Mouse (Mus musculus) adrenal gland, adult 8-10 months (tissue): ENCODE results near the gene Pde1b. TPM values are rescaled to one million over a fixed set of nuclear protein-coding genes. Genes with fewer than 3 reads are reported as not detected.
A peak's percentile ranks its signal among the peaks of the same experiment; 100 is the strongest.

Source experiments
- DNase-seq: peaks from one replicate; pipeline ENCODE4 v3.0.0; 2022
- total RNA-seq, 4 experiments: library from RNA; stranded (reverse); gene quantifications; 2 replicates each; pipeline ENCODE4 v1.2.4; 2022

Gene Pde1b
- 10 to 100 TPM in 2 of 4 experiments, 1 to 10 TPM in 2; 6.0 to 15.8 (median 10.5) TPM for total RNA-seq

DNA sequence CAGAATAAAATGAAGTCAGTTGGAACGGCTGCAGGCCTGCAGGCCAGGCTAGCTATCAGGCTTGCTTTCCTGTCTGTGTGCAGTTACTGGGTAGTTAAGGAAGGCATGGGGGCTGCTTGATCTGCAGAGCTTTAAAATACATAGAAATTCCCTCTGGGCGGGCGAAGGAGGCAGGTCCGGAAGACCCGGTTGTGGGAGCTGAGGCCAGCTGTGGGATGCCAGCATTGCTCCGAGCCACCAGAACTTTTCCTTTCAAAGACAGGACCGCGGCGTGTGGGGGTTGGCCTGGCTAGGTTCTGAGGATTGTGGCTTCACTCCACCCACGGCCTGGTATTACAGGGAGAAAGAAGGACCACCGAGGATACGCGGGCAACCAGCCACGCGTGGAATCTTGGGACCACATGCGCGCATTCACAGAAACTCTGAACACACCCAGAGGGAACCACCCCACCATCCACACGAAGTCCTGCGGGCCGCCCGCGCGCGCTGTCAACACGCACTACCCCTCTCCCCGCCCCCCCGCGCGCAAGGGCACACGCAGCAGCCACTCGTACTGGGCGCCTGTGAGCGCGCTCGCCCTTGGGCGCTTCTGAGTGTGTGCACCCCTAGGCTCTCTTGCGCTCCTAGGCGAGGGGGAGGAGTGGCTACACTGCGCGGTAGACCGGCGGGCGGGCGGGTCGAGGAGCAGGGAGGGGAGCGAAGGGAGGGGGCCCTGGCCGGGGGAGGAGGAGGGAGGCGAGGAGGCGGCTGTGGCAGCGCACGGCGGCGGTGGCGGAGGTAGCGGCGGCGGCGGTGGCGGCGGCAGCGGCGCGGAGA, at the start of gene Pde1b:
Gene Pde1b (plus strand): TSS at position 600 of the 816 bp plus-strand sequence.
- DNase-seq = peak; percentile 63

DNA sequence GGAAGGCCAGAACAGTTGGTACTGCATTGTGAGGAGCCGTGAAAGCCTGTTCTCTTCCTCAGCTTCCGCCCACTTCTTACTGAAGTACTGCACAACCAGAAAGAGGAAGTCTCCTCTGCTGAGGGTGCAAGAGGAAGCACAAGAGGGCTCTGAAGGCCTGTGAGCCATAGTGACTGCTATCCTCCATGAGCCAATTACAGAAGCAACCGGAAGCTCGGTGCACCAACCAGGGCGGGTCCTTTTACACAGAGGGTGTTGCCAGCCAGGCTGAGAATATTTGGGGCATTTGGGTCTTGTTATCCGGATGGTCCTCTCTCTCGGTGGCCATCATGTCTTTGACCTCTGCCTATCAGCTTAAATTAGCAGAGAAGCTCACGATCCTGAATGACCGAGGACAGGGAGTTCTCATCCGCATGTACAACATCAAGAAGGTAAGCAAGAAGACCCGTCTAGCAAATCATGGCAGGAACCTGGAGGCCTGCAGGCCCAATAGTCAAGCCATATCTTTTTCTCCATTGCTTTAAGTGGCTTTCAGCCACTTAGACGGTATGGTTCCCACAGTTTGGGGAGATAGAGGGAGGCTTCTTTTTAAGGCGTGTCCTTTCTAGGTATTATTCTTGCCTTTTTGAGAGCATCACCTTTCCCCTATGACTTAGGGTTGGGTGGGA, 49.1 kb upstream of the Pde1b start, which contains the start of gene Nckap1l:
Gene Nckap1l (plus strand): TSS at position 244 of the 668 bp plus-strand sequence.
- DNase-seq = peak; percentile 12

DNA sequence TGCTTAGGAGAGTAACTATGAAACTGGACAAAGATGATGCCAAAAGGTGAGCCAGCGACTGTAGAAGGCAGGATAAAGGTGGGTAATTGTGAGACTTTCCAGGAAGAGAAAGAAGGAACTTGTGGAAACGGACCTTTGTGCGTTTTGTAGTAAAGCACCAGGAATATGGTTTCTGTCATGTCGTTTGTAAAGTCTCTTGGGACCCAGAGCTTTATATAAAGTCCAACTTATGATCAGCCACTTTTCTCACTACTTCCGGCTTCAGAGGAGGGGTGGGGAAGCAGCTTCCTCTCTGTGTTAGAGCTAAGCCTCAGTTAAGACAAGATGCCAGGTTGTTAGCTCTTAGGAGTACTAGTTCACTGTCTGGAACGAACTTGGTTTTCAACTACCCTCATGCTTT, 48.4 kb upstream of the Pde1b start:
- no peak for DNase-seq

DNA sequence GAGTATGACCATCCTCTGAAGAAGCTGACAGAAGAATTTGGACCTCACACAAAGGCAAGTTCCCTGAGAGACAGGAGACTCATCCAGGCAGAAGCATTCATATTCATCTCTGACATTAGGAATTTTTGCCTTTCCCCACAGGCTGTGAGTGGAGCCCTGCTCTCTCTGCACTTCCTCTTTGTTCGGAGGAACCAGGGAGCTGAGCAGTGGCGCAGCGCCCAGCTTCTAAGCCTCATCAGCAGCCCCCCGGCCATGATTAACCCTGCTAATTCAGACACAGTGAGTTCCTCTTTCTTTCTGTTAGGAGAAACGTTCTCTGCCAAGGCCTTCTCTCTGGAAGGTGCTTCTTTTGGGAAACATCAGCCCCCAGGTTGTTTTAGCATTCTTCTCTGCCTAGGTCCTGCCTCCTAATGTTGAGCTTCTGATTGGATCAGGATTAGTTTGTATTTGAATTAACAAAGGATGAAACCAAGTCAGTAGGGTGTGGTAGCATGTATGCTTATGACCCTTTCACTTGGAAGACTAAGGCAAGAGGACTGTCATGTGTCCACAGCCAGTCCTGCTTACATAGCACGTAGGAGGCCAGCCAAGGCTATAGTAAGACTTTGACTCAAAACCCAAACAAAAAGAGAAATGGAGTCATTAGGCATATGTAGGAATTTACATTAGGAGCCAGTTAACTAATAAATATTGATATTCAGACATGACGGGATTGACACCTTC, 40.1 kb upstream of the Pde1b start:
- DNase-seq = no peak

- DNase-seq = no peak
These were observed 31.2 kb upstream of the Pde1b start for GRCm38 (mm10) chr15:103471488-103472194.

DNA sequence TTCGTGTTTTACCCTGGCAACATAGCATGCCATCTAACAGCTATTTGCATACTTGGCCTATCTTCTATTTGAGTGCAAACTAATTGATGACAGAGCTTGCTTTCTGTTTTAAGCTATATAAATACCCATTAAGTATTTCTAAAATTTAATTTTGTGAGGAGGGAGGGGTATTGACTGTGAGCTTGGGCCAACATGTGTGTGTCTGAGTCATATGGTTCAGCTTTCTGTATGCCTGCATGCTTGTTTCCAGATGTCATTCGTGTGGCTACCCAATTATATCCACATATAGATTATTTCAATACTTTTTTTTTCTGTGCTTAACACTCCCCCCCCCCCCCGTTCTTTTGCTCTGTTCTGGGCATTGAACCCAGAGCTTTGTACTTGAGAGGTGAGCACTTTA, 30.6 kb upstream of the Pde1b start:
- DNase-seq = no peak

DNA sequence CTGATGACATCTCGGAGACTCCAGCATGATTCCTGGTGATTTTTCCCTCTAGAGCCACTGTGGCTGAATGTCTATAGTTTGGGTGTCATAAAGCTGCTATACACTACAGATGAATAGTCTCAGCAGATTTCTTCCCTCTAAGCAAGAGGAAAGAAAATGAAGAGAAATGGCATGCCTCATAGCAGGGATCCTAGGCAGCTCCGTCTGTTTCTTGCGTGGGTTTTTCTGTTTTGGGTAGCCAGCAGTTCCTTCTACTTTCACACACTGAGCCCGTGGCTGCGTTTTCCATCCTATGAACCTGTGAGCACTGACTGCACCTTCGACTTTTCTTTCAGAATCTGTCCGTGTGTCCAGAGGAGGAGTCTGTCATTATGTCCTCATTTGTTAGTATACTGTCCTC, 29.7 kb upstream of the Pde1b start:
- DNase-seq = no peak

DNA sequence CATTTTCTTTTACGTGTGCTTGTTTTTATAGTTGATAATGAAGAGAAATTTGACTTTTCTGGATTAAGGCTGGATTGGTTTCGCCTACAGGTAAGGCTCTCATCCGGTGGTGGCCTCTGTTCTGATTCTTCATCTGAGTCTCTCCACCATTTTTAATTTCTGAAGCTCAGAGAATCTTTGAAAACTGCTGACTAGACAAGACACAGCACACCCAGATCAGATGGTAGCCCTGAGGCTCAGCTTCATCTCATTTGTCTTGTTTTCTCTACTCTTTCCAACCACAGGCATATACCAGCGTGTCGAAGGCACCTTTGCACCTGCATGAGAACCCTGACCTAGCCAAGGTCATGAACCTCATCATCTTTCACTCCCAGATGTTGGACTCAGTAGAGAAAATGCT, 29.1 kb upstream of the Pde1b start:
- no peak for DNase-seq

GRCm38 (mm10) chr15:103479080-103479606, 23.7 kb upstream of the Pde1b start:
- DNase-seq = no peak

- DNase-seq = no peak
These were observed 22.7 kb upstream of the Pde1b start for GRCm38 (mm10) chr15:103480129-103480528.

GRCm38 (mm10) chr15:103482488-103482887, 20.3 kb upstream of the Pde1b start:
- DNase-seq = no peak

- no peak for DNase-seq
These were observed 18.3 kb upstream of the Pde1b start for GRCm38 (mm10) chr15:103484490-103484889.

- DNase-seq = no peak
These were observed 17.7 kb upstream of the Pde1b start for GRCm38 (mm10) chr15:103485106-103485505.

GRCm38 (mm10) chr15:103486658-103487057, 16.2 kb upstream of the Pde1b start:
- DNase-seq = no peak

DNA sequence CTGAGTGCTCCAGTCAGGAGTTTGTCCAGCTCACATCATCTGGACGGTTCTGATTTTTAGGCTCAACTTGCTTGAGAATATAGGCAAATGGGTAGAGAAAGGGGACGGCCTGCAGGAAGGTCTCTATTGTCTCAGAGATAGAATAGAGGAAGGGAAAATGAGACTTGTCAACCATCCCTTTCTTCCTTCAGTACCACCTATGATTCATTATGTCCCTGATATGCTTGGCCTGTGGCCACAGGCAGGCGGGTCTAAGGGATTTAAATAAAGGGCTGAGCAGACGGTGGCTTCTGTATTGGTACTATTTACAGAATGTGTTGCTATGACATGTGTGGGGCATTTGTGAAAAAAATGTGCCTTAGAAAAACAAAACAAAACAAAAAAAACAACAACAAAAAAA, 14.5 kb upstream of the Pde1b start:
- DNase-seq = no peak

DNA sequence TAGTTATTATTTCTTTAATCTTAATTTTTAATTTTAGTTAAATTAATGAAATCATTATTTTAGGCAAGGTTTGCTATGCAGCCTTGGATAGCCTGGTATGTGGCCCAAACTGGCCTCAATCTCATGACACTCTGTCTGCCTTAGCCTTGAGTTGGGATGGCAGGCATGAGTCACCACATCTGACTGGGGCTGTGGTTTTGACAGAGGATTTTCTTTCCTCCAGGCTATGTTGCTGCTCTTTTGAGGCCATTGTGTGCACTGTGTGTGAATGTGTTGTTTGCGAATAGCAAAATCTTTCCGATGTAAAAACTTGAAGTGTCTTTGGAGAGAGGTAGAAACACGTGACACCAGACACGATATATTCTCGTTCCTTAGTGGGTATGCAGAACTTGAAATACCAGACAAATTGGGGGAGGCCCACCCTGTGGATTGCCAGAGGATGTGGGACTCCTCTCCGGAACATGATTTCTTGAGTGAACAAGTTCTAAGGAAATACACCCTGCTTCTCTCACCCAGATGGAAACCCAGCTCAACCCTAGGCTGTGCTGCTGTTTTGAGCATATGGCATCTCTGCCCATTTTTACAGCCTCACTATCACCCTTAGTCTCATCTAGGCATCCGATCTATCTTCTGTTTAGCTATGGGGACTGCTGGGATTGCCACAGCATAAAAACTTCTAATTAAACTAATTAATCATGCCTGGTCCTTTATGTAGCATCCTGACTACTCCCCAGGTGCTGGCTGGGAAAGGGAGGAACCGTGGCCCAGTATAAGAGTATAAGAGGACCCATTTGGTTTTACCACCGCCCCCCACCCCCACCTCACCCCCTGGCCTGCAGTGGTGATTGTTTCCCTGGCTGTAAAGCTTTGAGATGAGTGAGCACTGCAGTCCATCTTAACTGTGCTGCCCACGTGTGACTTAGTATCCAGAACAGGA, 6.4 kb upstream of the Pde1b start:
- peak; percentile 75 for DNase-seq

DNA sequence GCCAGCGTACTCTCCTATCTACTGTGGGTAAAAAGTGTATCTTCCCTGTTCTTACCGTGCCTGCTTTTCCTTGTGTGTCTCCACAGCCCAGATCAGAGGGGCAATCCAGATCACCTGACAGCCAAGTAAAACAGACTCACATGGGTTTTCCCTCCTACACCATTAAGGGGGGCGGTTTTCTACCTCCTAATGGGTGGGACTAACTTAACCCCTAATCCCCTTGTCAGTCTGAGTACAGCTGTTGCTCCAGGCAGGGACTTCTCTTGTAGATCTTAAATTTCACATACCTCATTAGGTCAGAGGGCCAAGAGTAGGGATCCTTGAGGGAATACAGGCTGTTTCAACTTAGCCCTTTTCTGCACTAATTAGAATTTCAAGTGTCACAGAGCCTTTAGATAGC, 4.7 kb upstream of the Pde1b start:
- no peak for DNase-seq

- no peak for DNase-seq
These were observed 2.1 kb upstream of the Pde1b start for GRCm38 (mm10) chr15:103500723-103501122.

GRCm38 (mm10) chr15:103501186-103501585, 1.6 kb upstream of the Pde1b start:
- no peak for DNase-seq

GRCm38 (mm10) chr15:103503251-103503600, 392 bp downstream of the Pde1b start:
- no peak for DNase-seq

- no peak for DNase-seq
These were observed 826 bp downstream of the Pde1b start for GRCm38 (mm10) chr15:103503660-103504059.
